Mouse (Mus musculus) right cerebral cortex, postnatal 25 days (tissue): ENCODE results near the gene Slc3a2.

ENCODE experiments used
- DNase-seq: peaks from one replicate; pipeline ENCODE4 v3.0.0; 2022

Slc3a2 gene

GRCm38 (mm10) chr19:8706930-8707329 lies 16.2 kb downstream of the Slc3a2 start:
- no peak for DNase-seq

DNA sequence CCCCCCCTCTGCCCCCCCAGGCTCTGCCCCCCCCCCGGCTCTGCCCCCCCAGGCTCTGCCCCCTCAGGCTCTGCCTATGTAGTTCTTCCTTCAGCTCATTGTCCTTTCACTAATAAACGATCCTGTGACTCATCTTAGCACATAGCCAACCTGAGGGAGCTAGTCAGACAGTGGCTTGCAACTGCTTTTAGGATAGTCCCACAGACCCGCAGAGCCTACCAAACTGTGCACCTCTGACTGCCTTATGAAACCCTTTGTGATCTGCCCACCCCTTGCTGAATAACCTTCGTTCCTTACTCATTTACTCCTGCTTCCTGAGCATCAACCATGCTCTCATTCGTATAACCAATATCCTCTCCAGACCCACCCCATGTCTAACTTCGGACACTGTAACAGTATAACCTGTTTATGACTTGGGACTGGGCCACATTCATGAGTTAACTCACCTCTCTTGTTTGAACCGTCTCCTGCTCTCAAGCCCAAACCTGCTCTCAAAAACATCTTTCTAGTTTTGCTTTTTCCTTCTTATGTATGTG lies 17.0 kb downstream of the Slc3a2 start:
- DNase-seq = no peak

GRCm38 (mm10) chr19:8705026-8705708 lies 18.0 kb downstream of the Slc3a2 start:
- no peak for DNase-seq

DNA sequence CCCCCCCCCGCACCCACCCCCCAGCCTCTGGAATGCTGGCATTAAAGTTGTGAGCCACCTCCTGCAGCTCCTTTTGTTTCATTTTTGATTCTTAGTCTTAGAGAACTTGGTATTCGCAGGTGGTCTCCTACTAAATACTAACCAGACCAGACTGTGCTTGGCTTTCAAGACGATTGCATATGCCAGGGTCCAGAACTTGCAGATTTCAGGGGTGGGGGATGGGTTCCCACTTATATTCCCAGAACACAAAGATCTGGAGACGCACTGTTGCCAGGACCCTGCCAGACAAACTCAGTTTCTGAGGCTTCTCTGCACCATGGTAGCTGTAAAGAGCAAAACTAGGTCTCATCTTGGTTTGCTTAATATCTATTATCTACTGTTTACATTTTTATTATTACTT lies 19.6 kb downstream of the Slc3a2 start:
- DNase-seq = no peak

DNA sequence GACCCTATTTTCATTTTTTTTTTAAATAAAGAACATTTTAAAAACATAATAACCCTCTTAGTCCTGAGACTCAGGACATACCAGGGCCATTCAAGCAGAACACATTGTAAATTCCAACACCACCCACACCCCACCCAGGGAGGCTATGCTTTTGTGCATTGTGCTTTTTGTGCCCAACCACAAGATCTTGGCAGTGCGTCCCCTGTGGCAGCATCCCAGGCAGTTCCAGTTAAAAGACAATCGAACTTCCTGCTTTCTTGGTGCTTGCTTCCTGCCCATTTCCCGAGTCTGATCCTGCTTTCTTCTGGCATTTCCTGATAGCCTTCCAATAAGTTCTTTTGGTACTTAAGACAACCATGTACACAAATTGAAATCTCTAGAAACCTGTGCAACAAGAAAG lies 20.7 kb downstream of the Slc3a2 start:
- DNase-seq = no peak

DNA sequence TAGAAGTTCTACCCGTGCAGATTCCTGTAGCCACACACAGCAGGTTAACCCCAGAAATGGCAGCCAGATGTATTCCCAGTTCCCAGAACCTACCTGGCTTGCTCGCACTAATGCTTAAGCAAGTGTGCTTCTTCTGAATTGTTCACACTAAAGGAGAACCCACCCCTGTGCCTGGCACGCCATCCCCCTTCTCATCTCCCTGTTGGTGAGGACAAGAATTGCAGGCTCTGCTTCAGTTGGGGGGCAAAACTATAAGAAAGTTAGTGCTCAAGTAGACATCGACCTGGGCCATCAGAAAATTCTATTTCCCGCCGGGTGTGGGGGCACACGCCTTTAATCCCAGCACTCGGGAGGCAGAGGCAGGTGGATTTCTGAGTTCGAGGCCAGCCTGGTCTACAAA lies 23.5 kb downstream of the Slc3a2 start:
- DNase-seq = no peak

GRCm38 (mm10) chr19:8695330-8695729 lies 27.8 kb downstream of the Slc3a2 start:
- DNase-seq = no peak

DNA sequence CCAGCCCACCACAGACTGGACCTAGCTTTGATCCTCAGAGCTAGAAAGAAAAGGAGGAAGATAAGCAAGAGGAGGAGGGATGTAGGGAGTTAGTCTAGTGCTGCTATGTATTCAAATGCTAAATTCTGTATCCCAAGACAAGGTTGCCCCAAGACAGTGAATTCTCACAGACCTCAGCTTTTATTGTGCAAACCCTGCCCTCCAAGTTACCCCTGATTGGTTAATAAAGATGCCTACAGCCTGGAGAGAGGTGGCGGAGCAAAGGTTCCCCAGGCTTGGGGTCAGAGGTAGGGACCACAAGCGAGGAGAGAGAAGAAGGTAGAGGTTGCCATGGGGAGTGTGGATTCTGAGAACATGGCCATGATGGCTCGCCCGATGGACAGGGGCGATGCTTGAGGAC lies 30.4 kb downstream of the Slc3a2 start:
- no peak for DNase-seq

DNA sequence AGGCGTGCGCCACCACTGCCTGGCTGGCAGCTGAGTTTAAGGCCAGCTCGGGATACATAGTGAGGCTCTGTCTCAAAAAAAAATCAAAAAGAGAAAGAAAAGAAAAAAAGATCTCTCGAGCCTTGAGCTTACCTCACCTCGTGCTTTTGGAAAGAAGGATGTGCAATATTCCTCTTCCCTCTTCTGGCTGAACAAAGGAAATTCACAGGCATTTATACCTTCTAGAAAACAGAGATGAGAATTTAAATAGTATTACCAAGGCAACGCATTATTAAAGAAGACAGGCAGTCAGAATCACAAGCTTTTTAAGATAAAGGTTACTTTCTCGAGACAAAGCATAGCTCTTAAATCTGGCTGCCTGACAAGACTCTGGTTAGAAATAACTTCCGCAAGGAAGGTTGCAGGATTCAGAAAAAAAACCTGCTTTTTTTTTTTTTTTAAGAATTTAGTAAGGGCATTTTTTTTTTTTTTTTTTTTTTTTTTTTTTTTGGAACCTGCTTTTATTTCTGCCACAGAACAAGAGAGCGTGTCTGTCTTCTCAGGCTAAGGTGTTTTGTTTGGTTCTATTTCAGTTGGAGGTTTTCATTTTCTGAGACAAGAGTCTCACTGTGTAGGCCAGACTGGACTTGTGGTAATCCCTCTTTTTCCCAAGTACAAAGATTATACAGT lies 31.2 kb downstream of the Slc3a2 start:
- DNase-seq = no peak

DNA sequence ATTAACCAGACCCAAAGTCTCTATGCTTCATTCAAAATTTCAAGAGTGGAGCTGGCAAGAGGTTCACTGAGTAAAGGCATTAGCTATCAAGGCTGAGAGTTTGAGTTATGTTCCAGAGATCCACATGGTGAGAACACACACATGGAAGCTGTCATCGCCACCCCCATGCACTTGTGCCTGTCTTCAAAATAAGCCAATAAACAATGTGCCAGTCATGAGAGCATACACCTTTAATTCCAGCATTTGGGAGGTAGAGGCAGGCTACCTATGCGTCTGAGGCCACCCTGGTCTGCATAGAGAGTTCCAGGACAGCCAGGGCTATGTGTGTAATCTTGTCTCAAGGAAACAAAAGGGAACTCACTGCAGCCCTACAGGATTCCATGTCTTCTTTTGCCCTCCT lies 39.5 kb downstream of the Slc3a2 start:
- no peak for DNase-seq

DNA sequence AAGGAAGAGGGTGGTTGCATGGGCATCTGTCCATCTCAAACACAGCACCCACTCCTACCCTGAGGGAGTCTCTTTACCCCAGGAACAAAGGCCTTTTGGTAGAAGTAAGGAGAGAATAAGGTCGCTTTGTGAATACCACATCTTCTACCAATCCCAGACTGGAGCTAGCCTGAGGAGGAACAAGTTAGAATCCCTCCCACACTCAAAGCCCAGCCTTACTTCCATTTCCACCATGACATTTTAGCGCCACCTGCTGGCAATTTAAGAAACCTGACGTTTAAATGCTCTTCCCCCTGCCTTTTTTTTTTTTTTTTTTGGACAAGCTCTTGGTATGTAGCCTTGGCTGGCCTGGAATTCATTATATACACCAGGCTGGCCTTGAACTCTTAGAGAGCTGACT lies 40.2 kb downstream of the Slc3a2 start:
- peak; percentile 70 for DNase-seq

DNA sequence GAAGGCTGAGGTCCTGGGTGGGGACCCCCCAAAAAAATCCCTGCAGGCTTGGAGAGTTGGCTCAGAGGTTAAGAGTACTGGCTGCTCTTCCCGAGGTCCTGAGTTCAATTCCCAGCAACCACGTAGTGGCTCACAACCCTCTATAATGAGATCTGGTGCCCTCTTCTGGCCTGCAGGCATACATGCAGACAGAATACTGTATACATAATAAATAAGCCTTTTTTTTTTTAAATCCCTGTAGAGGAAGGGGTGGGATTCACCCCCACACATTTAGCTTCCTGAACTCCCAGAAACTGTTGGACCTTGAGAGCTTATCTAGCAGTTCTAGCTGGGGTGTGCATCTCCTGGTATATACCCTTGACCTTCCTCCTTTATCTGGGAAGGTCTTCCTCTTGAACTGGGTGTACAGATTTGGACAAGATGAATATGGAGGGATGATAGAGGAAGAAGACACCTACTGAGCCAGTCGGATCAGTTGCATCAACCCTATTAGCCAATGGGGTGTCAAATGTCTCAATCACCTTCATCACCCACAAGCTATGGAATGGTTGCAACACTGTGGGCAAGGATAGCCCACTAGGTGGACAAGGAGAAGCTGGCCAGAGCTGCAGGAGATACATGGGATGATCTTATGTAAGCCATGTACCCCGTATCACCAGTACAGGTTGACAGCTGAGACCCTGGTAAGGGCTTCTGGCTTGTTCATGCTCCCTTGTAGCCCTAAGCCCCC lies 41.4 kb downstream of the Slc3a2 start:
- DNase-seq = no peak

GRCm38 (mm10) chr19:8679031-8679779 lies 44.0 kb downstream of the Slc3a2 start:
- DNase-seq = no peak

- no peak for DNase-seq
These were observed 49.7 kb downstream of the Slc3a2 start for GRCm38 (mm10) chr19:8673336-8674063.

GRCm38 (mm10) chr19:8672859-8673258 lies 50.3 kb downstream of the Slc3a2 start:
- no peak for DNase-seq

DNA sequence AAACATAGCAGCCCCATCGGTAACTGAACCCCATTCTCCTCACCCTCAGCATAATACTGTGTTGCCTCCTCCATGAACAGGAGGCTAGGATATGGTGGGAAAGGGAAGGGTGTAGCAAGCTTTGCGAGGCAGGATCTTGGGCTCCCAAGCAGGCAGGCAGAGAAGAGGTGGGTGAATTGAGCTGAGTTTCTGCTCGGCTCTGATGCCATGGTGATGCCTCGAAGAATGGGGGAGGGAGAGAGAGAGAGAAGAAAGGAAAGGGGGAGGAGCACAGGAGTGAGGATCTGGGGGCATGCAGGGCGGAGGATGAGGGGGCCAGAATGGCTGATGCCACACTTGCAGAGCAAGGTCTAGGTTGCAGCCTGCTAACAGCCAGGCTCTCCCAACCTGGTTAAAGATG lies 57.4 kb downstream of the Slc3a2 start:
- peak; percentile 61 for DNase-seq

DNA sequence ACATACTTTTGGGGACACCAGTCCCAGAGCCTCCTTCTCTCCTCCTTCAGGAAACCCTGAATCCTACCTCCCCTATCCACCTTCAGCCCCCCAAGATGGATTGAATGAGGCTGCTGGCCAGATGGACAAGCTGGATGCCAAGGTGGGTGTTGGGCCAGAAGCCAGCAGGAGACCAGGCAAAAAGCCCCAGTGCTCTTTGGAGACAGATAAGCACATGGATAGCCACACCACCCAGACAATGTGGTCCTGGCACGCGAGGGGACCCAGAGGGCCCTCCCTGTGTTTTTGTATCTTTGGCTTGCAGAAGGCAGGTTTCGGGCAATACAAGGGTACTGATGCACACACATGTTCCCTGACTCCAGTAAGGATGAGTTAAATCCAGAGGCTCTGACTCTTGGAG lies 58.3 kb downstream of the Slc3a2 start:
- DNase-seq = peak; percentile 30

- DNase-seq = peak; percentile 86
These were observed 59.2 kb downstream of the Slc3a2 start for GRCm38 (mm10) chr19:8663911-8664421.

DNA sequence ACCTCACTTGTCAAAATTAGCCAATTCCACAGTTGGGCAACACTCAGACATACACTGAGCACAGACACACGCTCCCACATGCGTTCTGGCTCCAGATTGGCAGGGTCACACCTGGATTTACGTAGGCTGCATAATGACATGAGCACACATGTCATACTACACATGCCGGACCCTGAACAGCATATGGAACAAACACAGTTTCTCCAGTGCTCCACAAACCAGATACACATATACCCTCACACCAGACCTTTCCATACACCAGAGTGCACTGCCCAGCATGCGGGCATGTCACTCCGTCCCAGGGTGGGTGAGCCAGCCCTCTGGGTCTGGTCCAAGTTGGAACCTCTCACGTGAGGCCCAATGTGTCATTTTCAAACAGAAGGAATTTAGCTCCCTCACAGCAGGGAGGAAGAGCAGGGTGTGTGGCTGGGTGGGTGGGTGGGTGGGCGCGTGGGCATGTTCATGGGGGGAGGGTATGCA lies 59.8 kb downstream of the Slc3a2 start, which contains the start of gene Chrm1:
TSS of gene Chrm1 (plus strand) at position 430 of the 480 bp plus-strand sequence.
- DNase-seq = peak; percentile 57

GRCm38 (mm10) chr19:8662337-8662736 lies 60.8 kb downstream of the Slc3a2 start:
- DNase-seq = peak; percentile 86

GRCm38 (mm10) chr19:8661821-8662307 lies 61.3 kb downstream of the Slc3a2 start:
- peak; percentile 89 for DNase-seq
